Mouse (Mus musculus) megakaryocyte progenitor cell, adult 5-6 weeks (primary cell): Measurements from ENCODE around the gene Cfap43. TPM values are rescaled to one million over a fixed set of nuclear protein-coding genes. Genes with fewer than 3 reads are reported as not detected.

Experiments used
- ATAC-seq: replicated peaks from 2 replicates; pipeline ENCODE4 v1.8.0; 2016; ENCODE audit warnings: mild to moderate bottlenecking, moderate TSS enrichment, inconsistent platforms; ENCODE audit not compliant: poor library complexity
- total RNA-seq, 2 experiments: library from RNA; stranded (forward) in 1 of 2; stranded (reverse) in 1 of 2; fragments of 157-497, 149-512 nt in 1 of 2; fragments of 200-1000 nt in 1 of 2; gene quantifications; 2 replicates each; pipeline versions ENCODE4 v1.2.3 to v1.2.4; 2015 to 2017

The Cfap43 gene
- total RNA-seq, 2 experiments from 2014 or later = not detected

GRCm38 (mm10) chr19:47887417-47887816 is 31.7 kb downstream of the Cfap43 start:
- ATAC-seq = peak; percentile 63

GRCm38 (mm10) chr19:47886617-47887016 is 32.5 kb downstream of the Cfap43 start:
- ATAC-seq = no peak

GRCm38 (mm10) chr19:47885886-47886285 is 33.2 kb downstream of the Cfap43 start:
- ATAC-seq = no peak

- ATAC-seq = no peak
Measured at GRCm38 (mm10) chr19:47885191-47885743, 33.8 kb downstream of the Cfap43 start.

- no peak for ATAC-seq
Measured at GRCm38 (mm10) chr19:47884296-47885085, 34.6 kb downstream of the Cfap43 start.

GRCm38 (mm10) chr19:47882882-47883254 is 36.2 kb downstream of the Cfap43 start:
- no peak for ATAC-seq

- ATAC-seq = peak; percentile 97
Measured at GRCm38 (mm10) chr19:47882151-47882881, 36.8 kb downstream of the Cfap43 start.

- no peak for ATAC-seq
Measured at GRCm38 (mm10) chr19:47881538-47881937, 37.5 kb downstream of the Cfap43 start.

- ATAC-seq = no peak
Measured at GRCm38 (mm10) chr19:47876252-47876651, 42.8 kb downstream of the Cfap43 start.

GRCm38 (mm10) chr19:47871515-47871914 is 47.6 kb downstream of the Cfap43 start:
- peak; percentile 77 for ATAC-seq

GRCm38 (mm10) chr19:47870102-47870666 is 48.9 kb downstream of the Cfap43 start:
- no peak for ATAC-seq

GRCm38 (mm10) chr19:47869516-47869915 is 49.6 kb downstream of the Cfap43 start:
- ATAC-seq = no peak

GRCm38 (mm10) chr19:47868951-47869350 is 50.1 kb downstream of the Cfap43 start:
- no peak for ATAC-seq

GRCm38 (mm10) chr19:47867628-47868175 is 51.4 kb downstream of the Cfap43 start:
- no peak for ATAC-seq

GRCm38 (mm10) chr19:47865353-47865947 is 53.6 kb downstream of the Cfap43 start, which contains the start of gene Gsto2:
Gene Gsto2 (plus strand): TSS chr19:47865534.
- ATAC-seq = peak; percentile 99

- ATAC-seq = no peak
Measured at GRCm38 (mm10) chr19:47864721-47865120, 54.4 kb downstream of the Cfap43 start.

GRCm38 (mm10) chr19:47864051-47864450 is 55.0 kb downstream of the Cfap43 start:
- ATAC-seq = no peak

GRCm38 (mm10) chr19:47862581-47862980 is 56.5 kb downstream of the Cfap43 start:
- ATAC-seq = no peak

GRCm38 (mm10) chr19:47859180-47859579 is 59.9 kb downstream of the Cfap43 start:
- no peak for ATAC-seq
